Mouse (Mus musculus): ENCODE data around the gene Cdk7.

The Cdk7 gene

GRCm38 (mm10) chr13:100728086-100728485, 2.7 kb downstream of the Cdk7 start:
- DNase-seq (ENCODE audit: low read depth, low spot score) = no peak

GRCm38 (mm10) chr13:100725194-100725593, 5.5 kb downstream of the Cdk7 start:
- DNase-seq (ENCODE audit: low read depth, low spot score) = no peak

GRCm38 (mm10) chr13:100724051-100724754, 6.5 kb downstream of the Cdk7 start:
- DNase-seq (ENCODE audit: low read depth, low spot score) = no peak

GRCm38 (mm10) chr13:100721656-100722055, 9.1 kb downstream of the Cdk7 start:
- no peak for DNase-seq (ENCODE audit: low read depth, low spot score)

- no peak for DNase-seq (ENCODE audit: low read depth, low spot score)
Measured at GRCm38 (mm10) chr13:100715467-100715866, 15.3 kb downstream of the Cdk7 start.

- DNase-seq (ENCODE audit: low read depth, low spot score) = no peak
Measured at GRCm38 (mm10) chr13:100706206-100706605, 24.5 kb downstream of the Cdk7 start.

GRCm38 (mm10) chr13:100703468-100703867, 27.3 kb downstream of the Cdk7 start:
- no peak for DNase-seq (ENCODE audit: low read depth, low spot score)

- no peak for DNase-seq (ENCODE audit: low read depth, low spot score)
Measured at GRCm38 (mm10) chr13:100698866-100699265, 31.9 kb downstream of the Cdk7 start.

- no peak for DNase-seq (ENCODE audit: low read depth, low spot score)
Measured at GRCm38 (mm10) chr13:100697541-100697940, 33.2 kb downstream of the Cdk7 start.

GRCm38 (mm10) chr13:100687513-100687912, 43.2 kb downstream of the Cdk7 start:
- DNase-seq (ENCODE audit: low read depth, low spot score) = no peak

- DNase-seq (ENCODE audit: low read depth, low spot score) = no peak
Measured at GRCm38 (mm10) chr13:100684355-100684754, 46.4 kb downstream of the Cdk7 start.

GRCm38 (mm10) chr13:100682837-100683236, 47.9 kb downstream of the Cdk7 start:
- DNase-seq (ENCODE audit: low read depth, low spot score) = no peak

GRCm38 (mm10) chr13:100681615-100682014, 49.1 kb downstream of the Cdk7 start:
- DNase-seq (ENCODE audit: low read depth, low spot score) = no peak

- DNase-seq (ENCODE audit: low read depth, low spot score) = no peak
Measured at GRCm38 (mm10) chr13:100675936-100676635, 54.7 kb downstream of the Cdk7 start.

GRCm38 (mm10) chr13:100670181-100670741, 60.5 kb downstream of the Cdk7 start:
- DNase-seq (ENCODE audit: low read depth, low spot score) = no peak

- DNase-seq (ENCODE audit: low read depth, low spot score) = no peak
Measured at GRCm38 (mm10) chr13:100669291-100670022, 61.3 kb downstream of the Cdk7 start, which contains the start of gene Ccdc125. Ccdc125 (plus strand) TSS chr13:100669717.

- DNase-seq (ENCODE audit: low read depth, low spot score) = no peak
Measured at GRCm38 (mm10) chr13:100659864-100660456, 70.8 kb downstream of the Cdk7 start.

GRCm38 (mm10) chr13:100658091-100658490, 72.6 kb downstream of the Cdk7 start:
- DNase-seq (ENCODE audit: low read depth, low spot score) = no peak

Measured in WW6 (cell line).